Mouse (Mus musculus) spleen, postnatal 4 days (tissue): ENCODE data around the gene Ltbp4.

ENCODE experiments used
- DNase-seq, 2 experiments: peaks; one replicate each; pipeline ENCODE4 v3.0.0; 2022; ENCODE audit warnings: low spot score in 2 of 2

The Ltbp4 gene

GRCm38 (mm10) chr7:27355745-27356240 is 18.3 kb upstream of the Ltbp4 start, which contains the start of gene Shkbp1:
Shkbp1 (minus strand) TSS chr7:27356019.
- peak; percentile 85 to 91 for DNase-seq

DNA sequence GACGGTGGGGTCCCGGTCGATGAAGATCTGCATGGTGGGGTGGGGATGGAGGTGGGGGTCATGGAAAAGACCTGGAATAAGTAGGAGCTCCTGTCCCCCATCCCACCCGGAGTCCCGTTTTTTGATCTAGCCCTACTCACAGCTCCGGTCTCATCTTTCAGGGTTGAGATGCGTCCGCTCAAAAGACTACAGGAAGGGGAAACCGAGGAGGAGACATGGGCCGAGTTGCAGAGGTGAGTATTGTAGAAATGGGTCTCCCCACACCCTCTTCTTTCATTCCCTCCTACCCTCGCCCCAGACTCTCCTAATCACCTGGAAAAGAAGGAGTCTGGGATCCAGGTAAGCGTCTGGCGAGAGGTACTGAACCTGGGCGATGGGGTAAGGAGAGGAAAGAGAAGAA is 17.8 kb upstream of the Ltbp4 start:
- no peak for DNase-seq

GRCm38 (mm10) chr7:27354783-27355182 is 17.3 kb upstream of the Ltbp4 start:
- no peak for DNase-seq

DNA sequence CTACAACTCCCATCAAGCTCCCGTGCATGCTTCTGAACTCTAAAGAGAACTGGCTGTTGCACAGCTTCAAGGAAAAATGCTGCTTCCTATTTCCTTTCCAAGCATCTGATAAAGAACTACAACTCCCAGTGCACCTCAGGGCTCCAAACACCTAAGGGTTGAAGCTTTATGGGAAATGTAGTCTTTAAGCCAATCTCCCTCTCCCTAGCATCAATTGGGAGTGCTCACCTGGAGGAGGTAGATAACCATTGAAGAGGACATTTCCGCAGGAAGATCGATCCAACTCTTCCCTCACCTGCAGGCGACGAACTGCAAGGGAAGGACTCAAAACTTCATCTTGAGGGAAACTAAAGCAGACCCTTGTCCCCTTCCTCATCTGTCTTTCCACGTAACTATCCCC is 16.7 kb upstream of the Ltbp4 start:
- no peak for DNase-seq

DNA sequence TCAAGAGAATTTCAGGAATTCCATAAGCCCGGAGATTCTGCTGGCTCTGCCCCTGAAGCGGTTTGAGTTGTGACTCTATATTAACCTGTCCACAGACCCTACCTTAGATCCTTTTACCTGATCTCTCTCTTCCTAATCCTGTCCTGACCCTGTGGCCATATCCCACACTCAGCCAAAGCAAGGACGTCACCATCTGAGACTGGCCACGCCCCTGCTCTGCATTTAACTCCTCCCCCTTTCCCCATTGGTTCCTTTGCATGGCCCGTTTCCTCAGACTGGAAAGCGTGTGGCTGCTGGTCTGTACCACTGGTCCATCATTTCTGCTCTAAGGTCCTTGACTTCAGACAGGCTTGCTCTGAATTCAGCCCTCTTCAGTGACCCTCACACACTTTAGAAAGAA is 8.0 kb upstream of the Ltbp4 start:
- no peak for DNase-seq

DNA sequence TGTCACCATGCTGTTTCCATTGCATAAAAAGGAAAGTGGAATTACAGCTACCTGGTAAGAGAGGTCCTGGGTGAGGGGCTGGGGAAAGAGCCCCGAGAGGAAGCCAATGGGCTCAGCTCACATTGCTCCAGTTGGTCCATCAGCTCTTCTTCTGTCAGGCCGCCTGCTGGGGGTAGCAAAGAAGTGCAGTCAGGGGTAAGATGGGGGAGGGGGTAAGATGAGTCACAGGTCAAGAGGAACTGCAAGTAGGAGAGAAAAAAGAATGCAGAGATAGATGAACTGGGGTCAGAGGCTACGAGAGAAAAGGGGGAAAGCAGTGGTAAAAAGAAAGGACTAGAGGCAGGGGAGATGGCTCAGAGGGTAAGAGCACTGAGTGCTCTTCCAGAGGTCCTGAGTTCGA is 5.1 kb upstream of the Ltbp4 start:
- DNase-seq, result no peak

DNA sequence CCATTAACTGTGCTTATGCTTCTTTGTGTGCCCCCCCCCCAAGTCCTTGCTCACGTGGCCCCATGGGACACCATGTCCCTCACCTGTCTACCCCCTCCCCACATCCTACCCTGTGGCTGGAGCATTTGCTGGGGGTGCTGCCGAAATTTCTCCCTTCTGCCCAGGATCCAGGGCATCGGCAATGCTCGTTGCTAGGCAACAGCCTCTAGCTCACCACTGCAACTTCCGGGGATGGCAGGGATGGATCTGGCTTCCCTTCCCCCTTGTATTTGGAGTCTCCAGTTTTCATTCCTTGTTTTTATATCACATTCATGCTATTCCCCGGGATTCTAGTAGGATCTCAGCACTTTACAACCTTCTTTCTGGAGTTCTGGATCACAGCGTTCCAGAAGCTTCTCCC is 2.0 kb upstream of the Ltbp4 start:
- DNase-seq, result no peak

GRCm38 (mm10) chr7:27339114-27339513 is 1.6 kb upstream of the Ltbp4 start:
- DNase-seq, result no peak

GRCm38 (mm10) chr7:27335928-27336823 is 1.3 kb downstream of the Ltbp4 start:
- peak; percentile 84 to 94 for DNase-seq

- no peak for DNase-seq
Measured at GRCm38 (mm10) chr7:27335011-27335720, 2.3 kb downstream of the Ltbp4 start.

GRCm38 (mm10) chr7:27334405-27334911 is 3.0 kb downstream of the Ltbp4 start:
- peak in 1 of 2 experiments; percentile 39 for DNase-seq

DNA sequence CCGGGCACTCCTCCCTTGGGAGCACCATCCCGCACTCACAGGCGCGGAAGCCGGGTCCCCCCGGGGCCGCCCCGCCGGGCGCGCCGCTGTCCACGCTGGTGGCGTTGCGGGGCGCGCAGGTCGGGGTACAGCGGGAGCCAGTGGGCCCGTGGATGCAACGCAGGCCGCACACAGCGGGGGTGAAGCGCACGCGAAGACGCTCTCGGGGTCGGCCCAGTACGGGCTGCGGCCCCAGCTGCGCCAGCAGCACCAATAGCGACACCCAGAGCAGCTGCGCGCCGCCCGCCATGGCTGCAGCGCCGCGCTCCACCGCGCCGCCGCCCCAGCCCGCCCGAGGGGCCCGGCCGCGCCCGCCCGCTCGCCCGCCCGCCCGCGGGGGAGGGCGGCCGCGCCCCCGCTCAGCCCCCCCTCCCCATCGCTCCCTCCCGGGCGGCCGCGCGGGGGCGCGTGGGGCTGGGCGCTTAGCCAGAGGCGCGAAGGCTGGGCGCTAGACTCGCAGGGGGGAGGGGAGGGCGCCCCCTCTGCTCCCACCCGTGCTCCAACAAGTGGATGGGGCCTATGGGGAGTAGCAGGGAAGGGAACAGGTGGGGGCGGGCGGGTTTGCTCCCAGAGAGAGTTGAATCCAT is 4.1 kb downstream of the Ltbp4 start:
- no peak for DNase-seq

DNA sequence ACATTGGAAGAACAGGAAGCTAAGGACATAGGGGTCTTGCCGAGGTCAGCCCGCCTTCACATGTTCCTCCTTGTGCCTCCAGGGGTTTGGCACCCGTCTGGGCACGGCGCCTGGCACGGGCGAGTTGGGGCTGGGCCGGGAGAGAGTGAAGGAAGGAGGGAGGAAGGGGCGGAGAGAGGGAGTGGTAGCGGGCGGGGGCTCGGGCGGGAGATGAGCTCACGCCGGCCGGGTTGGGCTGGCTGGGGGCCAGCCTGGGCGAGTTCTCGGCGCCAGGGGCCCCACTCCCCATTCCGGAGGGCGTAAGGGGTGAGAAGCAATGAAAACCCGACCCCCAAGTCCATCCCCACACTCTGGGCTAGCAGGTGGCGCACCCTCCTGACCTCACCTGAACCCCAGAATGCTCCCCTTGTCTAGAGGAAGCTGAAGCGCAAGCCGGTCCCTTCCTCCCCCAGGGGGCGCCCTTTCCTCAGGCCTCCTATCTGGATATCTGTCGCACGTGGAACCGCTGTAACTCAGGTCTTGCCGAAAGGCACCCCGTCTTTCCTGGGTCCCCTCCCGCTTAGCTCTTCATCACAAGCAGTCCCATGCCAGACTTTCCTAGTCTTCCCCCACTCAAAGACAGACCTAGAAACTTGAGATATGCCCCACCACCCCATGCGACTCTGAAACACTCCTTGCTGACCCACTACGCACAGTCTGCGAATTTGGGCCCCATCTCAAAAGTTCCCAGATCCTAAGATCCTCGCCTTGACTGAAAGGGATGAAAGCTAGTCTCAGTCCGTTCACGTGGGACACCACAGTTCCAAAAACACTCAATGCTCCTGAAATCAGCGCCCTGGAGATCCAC is 4.9 kb downstream of the Ltbp4 start:
- DNase-seq, result peak; percentile 86 to 97

DNA sequence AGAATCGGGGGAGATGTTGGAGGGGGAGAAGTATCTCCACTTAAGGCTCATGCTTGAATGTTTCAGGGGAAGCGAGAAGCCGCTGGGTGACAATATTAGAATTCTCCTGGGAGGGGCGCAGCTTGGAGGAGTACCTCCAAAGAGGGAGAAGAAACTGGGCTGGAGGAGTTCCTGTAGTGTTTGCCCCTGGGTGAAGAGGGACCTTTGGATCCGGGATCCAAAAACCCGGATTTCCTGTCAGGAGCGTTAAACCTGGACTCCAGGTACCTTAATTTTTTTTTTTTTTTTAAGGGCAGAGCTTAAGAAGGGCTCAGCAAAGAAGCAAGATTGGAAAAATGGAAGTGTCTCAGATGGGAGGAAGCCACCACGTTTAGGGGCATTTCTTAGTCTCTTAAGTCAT is 5.6 kb downstream of the Ltbp4 start:
- DNase-seq, result no peak

GRCm38 (mm10) chr7:27331541-27331851 is 6.0 kb downstream of the Ltbp4 start:
- DNase-seq, result no peak

DNA sequence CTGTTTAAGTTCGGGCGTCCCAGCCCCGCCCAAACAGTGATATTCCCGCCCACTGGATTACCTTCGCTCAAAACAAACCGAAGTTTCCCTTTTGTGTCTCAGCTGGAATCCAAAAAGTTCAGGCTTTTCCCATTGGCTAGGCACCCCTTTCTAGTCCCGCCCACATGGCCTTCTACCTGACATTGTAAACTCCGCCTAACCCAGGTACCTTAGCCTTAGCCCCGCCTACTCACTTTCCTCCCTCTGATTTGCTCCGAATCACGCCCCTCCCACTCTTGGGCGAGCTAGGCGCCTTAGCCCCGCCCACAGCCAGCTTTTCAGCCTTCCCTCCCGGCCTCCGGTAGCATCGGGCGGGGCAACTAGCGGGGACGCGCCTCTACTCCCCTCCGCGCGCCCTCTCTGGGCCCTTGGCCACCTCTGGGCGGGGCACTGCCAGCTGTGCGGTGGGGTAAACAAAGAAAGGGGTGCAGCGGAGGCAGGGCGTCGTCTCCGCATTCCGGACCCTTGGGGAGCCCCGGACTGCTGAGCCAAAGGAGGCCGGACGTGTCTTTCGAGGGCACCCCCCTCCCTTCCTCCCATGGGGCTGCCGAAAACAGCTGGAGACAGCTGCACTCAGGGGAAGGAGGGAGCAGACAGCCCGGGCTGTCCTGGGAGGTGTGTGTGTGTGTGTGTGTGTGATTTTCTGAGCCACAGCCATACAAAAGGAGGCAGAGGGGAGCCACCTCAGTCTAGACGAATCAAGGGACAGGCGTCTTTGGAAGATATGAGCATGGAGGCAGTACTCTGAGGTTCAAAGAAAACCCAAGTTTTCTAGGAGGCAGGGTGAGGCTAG is 6.6 kb downstream of the Ltbp4 start:
- DNase-seq, result peak; percentile 87 to 91

GRCm38 (mm10) chr7:27329981-27330380 is 7.5 kb downstream of the Ltbp4 start:
- DNase-seq, result no peak

GRCm38 (mm10) chr7:27329326-27329947 is 8.1 kb downstream of the Ltbp4 start:
- DNase-seq, result peak; percentile 84 to 95

- no peak for DNase-seq
Measured at GRCm38 (mm10) chr7:27328648-27329047, 8.8 kb downstream of the Ltbp4 start.

- DNase-seq, result no peak
Measured at GRCm38 (mm10) chr7:27328161-27328560, 9.3 kb downstream of the Ltbp4 start.
